Mouse (Mus musculus) c-Kit-positive CD71-positive TER-119-negative erythroid progenitor cells, embryonic 14.5 days (primary cell): ENCODE results near the gene Hoxa11.

Source experiments
- DNase-seq: peaks from one replicate; pipeline ENCODE4 v3.0.0-alpha.2; 2013; ENCODE audit warnings: low read depth

Gene Hoxa11

GRCm38 (mm10) chr6:52265306-52265912, 19.8 kb upstream of the Hoxa11 start:
- no peak for DNase-seq

GRCm38 (mm10) chr6:52264106-52264790, 18.6 kb upstream of the Hoxa11 start:
- DNase-seq: no peak

- no peak for DNase-seq
Measured at GRCm38 (mm10) chr6:52263321-52263585, 17.6 kb upstream of the Hoxa11 start.

- DNase-seq: no peak
Measured at GRCm38 (mm10) chr6:52262463-52263320, 17.1 kb upstream of the Hoxa11 start.

GRCm38 (mm10) chr6:52261751-52262462, 16.3 kb upstream of the Hoxa11 start:
- no peak for DNase-seq

- no peak for DNase-seq
Measured at GRCm38 (mm10) chr6:52260654-52261575, 15.3 kb upstream of the Hoxa11 start, which contains the start of gene Hoxa13. Hoxa13 (minus strand) TSS chr6:52260880.

DNA sequence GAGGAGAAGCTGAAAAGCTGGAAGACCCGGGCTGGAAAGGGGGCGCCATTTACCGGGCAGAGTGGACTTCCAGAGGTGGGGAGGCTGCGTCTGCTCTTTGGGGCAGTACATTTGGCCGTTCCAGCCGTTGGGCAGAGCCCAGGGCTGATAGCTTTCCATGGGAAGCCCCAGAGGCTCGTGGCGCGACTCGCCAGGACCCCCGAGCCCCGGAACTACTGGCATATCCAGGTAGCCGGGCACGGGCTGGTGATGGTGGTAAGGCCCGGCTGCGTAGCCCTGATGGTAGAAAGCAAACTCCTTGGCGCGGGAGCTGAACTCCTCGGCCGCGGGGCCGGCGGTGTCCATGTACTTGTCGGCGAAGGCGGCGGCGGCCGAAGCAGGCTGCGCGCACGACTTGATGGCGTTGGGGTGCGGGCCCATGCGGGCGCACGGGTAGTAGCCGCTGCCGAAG, 14.2 kb upstream of the Hoxa11 start:
- no peak for DNase-seq

- no peak for DNase-seq
Measured at GRCm38 (mm10) chr6:52259081-52259790, 13.6 kb upstream of the Hoxa11 start.

DNA sequence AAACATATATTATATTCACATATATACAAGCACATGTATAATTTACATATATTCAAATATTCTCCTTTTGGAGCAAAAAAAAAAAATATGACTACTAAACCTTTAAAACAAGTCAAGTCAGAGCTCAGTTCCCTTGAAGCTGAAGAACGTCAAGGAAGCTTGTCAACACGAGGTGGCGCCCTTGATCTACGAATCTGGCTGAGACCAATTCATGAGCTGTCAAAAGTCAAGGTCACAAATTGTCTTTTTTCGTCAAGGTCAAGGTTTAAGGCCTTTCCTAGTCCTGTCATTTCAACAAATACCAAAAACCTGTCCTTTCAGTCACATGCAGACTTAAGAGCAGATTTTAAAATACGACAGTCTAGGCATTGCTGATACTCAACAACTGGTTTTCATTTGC, 11.3 kb upstream of the Hoxa11 start:
- peak; percentile 42 for DNase-seq

GRCm38 (mm10) chr6:52253511-52254500, 8.2 kb upstream of the Hoxa11 start:
- no peak for DNase-seq

- DNase-seq: no peak
Measured at GRCm38 (mm10) chr6:52252775-52253376, 7.3 kb upstream of the Hoxa11 start.

DNA sequence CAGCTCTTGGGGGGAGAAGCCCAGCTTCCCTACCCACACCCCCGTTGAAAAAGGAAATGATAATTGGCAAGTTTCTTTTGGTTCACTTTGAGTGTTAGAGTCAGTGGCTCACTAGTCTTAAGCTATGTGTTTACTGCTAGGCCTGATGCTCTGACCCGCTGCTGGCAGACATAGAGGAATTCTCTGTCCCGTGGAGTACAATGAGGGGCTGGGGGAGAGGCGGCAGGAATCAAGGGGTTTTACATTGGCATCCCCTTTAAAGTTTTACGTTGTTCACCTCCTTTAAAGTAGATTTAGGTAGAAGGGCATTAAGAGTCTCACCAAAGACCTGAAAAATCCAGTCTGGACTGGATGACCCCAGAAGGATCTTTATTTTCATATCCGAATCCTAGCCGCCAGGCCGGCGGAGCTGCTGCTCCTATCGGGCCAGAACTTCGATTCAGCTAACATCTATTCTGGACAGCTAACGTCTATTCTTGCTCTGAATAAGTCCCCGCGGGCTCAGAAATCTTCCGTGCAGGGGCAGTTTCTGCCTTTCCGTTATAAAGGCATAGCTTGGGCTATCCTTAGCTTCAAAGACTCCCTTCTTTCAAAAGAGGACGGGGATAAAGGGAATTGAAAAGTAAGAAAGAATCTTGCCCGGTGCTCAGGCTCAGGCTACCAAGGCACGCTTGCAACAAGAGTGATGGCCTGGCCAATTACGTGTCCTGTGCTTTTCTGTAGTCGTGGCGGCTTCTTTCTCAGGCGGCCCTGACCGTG, 6.6 kb upstream of the Hoxa11 start:
- DNase-seq: no peak

GRCm38 (mm10) chr6:52251177-52251879, 5.7 kb upstream of the Hoxa11 start:
- DNase-seq: no peak

- DNase-seq: no peak
Measured at GRCm38 (mm10) chr6:52249826-52250225, 4.2 kb upstream of the Hoxa11 start.

- no peak for DNase-seq
Measured at GRCm38 (mm10) chr6:52249415-52249738, 3.8 kb upstream of the Hoxa11 start.

DNA sequence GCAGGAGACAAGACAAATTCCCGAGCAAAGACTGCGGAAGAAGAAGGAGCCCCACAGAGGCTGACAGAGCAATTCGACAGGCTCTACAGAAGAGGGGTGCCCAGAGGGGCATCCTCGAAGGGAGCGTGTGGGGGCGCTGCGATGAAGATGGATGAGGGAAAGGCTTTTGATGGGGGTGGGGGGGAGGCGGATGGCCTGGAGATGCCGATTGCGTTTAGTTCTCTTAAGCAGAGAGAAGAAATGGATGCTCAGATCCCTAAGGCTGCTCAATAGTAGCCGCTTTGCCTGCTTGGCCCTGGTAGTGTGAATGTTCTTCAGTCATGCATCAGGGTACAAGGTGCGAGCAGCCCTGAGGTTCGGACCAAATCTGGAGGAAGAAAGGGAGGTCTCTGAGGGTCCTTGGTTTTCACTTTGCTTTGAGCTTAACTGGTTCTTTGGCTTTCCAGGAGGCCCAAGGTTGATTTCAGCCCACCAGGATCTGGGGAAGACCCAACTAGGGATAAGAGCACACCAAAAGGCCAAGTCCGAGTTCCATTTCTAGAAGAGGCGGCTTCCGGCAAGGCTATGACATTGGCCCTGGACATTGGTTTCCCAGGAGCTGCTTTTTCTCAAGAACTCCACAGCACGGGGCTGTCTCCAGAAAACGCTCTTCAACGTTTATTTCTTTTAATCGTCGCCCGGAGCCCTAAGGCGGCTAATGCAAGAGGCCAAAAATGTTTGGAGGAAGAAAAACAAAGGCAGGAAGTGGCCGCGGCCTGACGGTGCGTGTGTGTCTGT, 3.2 kb upstream of the Hoxa11 start:
- no peak for DNase-seq
